Mouse (Mus musculus) left cerebral cortex, adult 8-10 months (tissue): Measurements from ENCODE around the gene Acsl6. TPM values are rescaled to one million over a fixed set of nuclear protein-coding genes. Genes with fewer than 3 reads are reported as not detected.
"Not testable (repeated sequence)": the region's sequence is repeated elsewhere in the genome, so short reads cannot be mapped to it uniquely, and the experiment has no call there.

Experiments
- DNase-seq, 2 experiments: peaks; one replicate each; pipeline ENCODE4 v3.0.0; 2022; ENCODE audit warnings: low spot score in 2 of 2
- total RNA-seq, 4 experiments: library from RNA; stranded (reverse); gene quantifications; 2 replicates each; pipeline ENCODE4 v1.2.4; 2022

The Acsl6 gene
- total RNA-seq, 4 experiments from 2014 or later: 190 to 233 (median 201) TPM

DNA sequence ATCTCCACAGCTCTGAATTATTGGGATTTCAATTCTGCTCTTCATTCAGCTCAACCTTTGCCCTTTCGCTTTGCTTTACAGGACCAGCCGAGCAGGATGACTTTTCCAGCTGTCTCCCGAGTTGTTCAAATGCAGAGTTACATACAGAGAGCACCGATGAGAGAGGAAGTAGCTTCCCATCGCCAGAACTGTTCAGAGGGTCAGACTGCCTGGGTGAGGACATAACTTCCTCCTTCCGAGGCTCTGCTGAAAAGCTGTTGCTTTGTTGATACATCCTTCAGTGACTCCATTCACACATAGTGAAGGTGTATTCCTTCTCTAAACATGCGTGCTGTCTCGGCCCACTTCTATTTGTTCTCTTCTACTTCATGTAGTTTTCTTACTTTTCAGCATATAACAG lies 86.8 kb downstream of the Acsl6 start:
- no peak for DNase-seq

DNA sequence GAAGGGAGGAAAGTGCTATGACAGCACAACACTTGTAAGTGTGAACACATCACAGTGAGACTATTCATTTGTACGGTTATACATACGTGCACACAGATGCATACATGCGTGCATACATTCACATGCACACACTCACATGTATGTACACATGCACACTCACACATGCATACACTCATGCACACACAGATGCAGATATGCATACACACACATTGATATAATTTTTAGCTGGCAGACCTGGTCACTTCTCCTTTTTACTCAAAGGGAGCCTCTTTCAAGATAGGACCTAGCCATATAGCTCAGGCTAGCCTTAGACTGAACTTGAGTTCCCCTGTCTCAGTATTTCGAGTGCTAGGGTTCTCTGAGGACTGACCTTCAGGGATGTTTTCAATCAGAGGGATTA lies 87.7 kb downstream of the Acsl6 start:
- DNase-seq: no peak

DNA sequence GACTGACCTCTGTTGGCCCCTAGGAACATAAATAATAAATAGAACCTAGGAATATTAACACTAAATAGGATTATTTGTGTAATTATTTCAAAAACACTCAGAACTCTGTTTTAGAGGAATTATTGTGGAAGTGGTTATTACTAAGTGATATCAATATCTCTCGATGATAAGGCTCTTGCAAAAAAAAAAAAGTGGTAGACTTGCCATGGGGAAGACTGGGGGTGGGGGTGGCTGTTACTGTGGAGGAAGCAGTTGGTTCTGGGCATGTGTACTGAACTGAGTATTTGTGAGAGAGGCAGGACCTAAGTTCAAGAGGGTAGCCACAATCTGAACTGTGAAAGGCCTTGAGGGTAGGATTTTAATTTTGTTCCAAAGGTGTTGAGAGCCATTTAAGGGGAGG lies 93.1 kb downstream of the Acsl6 start:
- no peak for DNase-seq

- DNase-seq: no peak
Measured at GRCm38 (mm10) chr11:54398058-54398457, 94.5 kb downstream of the Acsl6 start.

DNA sequence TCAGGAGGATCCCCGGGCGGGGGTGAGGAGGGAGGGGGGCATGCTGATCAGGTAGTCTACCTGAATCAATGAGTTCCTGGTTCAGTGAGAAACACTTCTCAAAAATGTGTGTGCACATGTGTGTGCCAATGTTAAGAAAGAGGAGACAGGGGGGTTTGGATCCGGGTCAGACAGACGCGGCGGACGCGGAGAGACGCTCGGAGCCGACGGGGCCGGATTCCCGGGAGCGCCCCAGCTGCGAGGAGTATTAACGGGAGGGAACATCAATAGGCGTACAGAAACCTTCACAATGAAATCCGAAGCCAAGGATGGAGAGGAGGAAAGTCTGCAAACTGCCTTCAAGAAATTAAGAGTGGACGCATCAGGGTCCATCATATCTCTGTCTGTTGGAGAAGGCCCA lies 97.2 kb downstream of the Acsl6 start:
- DNase-seq: not testable (repeated sequence)

- no peak for DNase-seq
Measured at GRCm38 (mm10) chr11:54404885-54405284, 101.3 kb downstream of the Acsl6 start.

- no peak for DNase-seq
Measured at GRCm38 (mm10) chr11:54406930-54407546, 103.4 kb downstream of the Acsl6 start.

DNA sequence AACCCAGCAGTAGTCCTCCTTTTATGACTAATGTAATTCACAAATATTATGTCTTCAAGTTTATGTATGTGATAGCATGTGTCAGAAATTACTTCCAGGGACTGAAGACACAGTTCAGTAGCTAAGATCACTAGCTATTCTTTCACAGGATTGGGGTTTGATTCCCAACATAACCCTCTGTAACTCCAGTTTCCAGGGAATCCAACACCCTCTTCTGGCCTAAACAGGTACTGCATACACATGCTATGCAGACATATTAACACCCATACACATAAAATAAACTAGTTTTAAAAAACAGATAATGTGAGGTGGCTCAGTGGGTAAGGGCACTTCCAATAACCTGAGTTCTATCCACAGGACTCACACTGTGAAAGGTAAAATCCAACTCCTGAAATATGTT lies 107.0 kb downstream of the Acsl6 start:
- DNase-seq: no peak

GRCm38 (mm10) chr11:54413017-54413416 lies 109.4 kb downstream of the Acsl6 start:
- DNase-seq: no peak

Other genes with a start within 250 kb of the Acsl6 start
- gene Pdlim4, start 234.8 kb upstream of the Acsl6 start, total RNA-seq: 10 to 100 TPM; 13.9 to 20.5 (median 15.7) TPM
- 10 to 100 TPM; 18.1 to 22.4 (median 20.0) TPM for gene P4ha2, start 203.7 kb upstream of the Acsl6 start, total RNA-seq
- gene Csf2, start 54.1 kb upstream of the Acsl6 start, total RNA-seq: not detected
- gene Il3, start 36.5 kb upstream of the Acsl6 start, total RNA-seq: not detected
- not detected for gene Meikin, start 66.9 kb downstream of the Acsl6 start, total RNA-seq
- 10 to 100 TPM; 37.6 to 42.0 (median 39.5) TPM for gene Fnip1, start 134.4 kb downstream of the Acsl6 start, total RNA-seq
- gene Rapgef6, start 219.0 kb downstream of the Acsl6 start, total RNA-seq: 10 to 100 TPM; 35.2 to 42.5 (median 37.9) TPM